Mouse (Mus musculus) forebrain, embryonic 16.5 days (tissue): ENCODE results near the gene Nhp2. TPM values are rescaled to one million over a fixed set of nuclear protein-coding genes. Genes with fewer than 3 reads are reported as not detected.
"Not testable (repeated sequence)": the region's sequence is repeated elsewhere in the genome, so short reads cannot be mapped to it uniquely, and the experiment has no call there.

Source experiments
- ATAC-seq: fragments of 200-750 bp; cut with Nextera tagmentation; 2 replicates; pipeline ENCODE4 v1.8.0; 2017; ENCODE audit warnings: mild to moderate bottlenecking, moderate library complexity
- H3K27ac ChIP-seq: fragments of 300-500 bp; sonication (generic); 2 replicates; pipeline ENCODE4 v1.5.1; 2014; ENCODE audit warnings: low read length, control low read depth
- H3K27me3 ChIP-seq: fragments of 300-500 bp; sonication (generic); replicated peaks from 2 replicates; pipeline ENCODE4 v1.6.1; 2014; ENCODE audit warnings: low read length; ENCODE audit not compliant: control insufficient read depth, insufficient read depth
- H3K36me3 ChIP-seq: fragments of 300-500 bp; sonication (generic); 2 replicates; pipeline ENCODE4 v1.6.1; 2014; ENCODE audit not compliant: control insufficient read depth, insufficient read depth
- H3K4me1 ChIP-seq: fragments of 300-500 bp; sonication (generic); replicated peaks from 2 replicates; pipeline ENCODE4 v1.6.1; 2014; ENCODE audit warnings: low read length; ENCODE audit not compliant: control insufficient read depth, insufficient read depth
- H3K4me2 ChIP-seq: fragments of 300-500 bp; sonication (generic); 2 replicates; pipeline ENCODE4 v1.6.1; 2014; ENCODE audit warnings: mild to moderate bottlenecking, low read length, control low read depth
- H3K4me3 ChIP-seq: fragments of 300-500 bp; sonication (generic); replicated peaks from 2 replicates; pipeline ENCODE4 v1.5.1; 2014; ENCODE audit warnings: mild to moderate bottlenecking, low read length, control low read depth
- H3K9ac ChIP-seq: fragments of 300-500 bp; sonication (generic); replicated peaks from 2 replicates; pipeline ENCODE4 v1.6.1; 2014; ENCODE audit warnings: low read depth, low read length, control low read depth
- H3K9me3 ChIP-seq: fragments of 300-500 bp; sonication (generic); 2 replicates; pipeline ENCODE4 v1.6.1; 2016; ENCODE audit warnings: low read length; ENCODE audit not compliant: control insufficient read depth
- WGBS: fragments of 180-500 bp; shearing (Covaris S2); extraction: QIAGEN DNeasy Blood & Tissue Kit; methylation state at CpG from one replicate; pipeline ENCODE4 v1.1.7; 2014; 5-methylcytosine and 5-hydroxymethylcytosine counted together
- polyA plus RNA-seq: library from polyadenylated mRNA; unstranded; fragments of >200 nt; fragmentation: Nextera tagmentation; extraction: Ambion mirVana; gene quantifications from 2 replicates; pipeline ENCODE4 v1.2.1, GENCODE M21; 2015

The Nhp2 gene
- polyA plus RNA-seq, 1 experiment from 2014 or later = 97.9 TPM

- H3K4me1 ChIP-seq = no peaks in the 10 kb centered on the region
- H3K9ac ChIP-seq = no peak overlapping the region
- 81% methylated on average over 10 of the region's 10 CpGs for WGBS
- ATAC-seq = no peak
- no peaks in the 10 kb centered on the region for H3K9me3 ChIP-seq
- H3K27me3 ChIP-seq = no peaks in the 10 kb centered on the region
- H3K4me3 ChIP-seq = no peak overlapping the region
- H3K27ac ChIP-seq = no peak overlapping the region
- no peak overlapping the region for H3K4me2 ChIP-seq
- no peaks in the 10 kb centered on the region for H3K36me3 ChIP-seq
Measured at GRCm38 (mm10) chr11:51656798-51657521, 37.4 kb downstream of the Nhp2 start.

- no peak overlapping the region for H3K4me2 ChIP-seq
- no peaks in the 10 kb centered on the region for H3K27me3 ChIP-seq
- no peaks in the 10 kb centered on the region for H3K4me1 ChIP-seq
- H3K9me3 ChIP-seq = no peaks in the 10 kb centered on the region
- no peak overlapping the region for H3K4me3 ChIP-seq
- ATAC-seq = no peak
- H3K36me3 ChIP-seq = no peaks in the 10 kb centered on the region
- WGBS = 75% methylated on average over 7 of the region's 7 CpGs
- H3K27ac ChIP-seq = no peak overlapping the region
- no peak overlapping the region for H3K9ac ChIP-seq
Measured at GRCm38 (mm10) chr11:51658291-51658690, 38.8 kb downstream of the Nhp2 start.

- Histone ChIP-seq H3K4me2 (no peak overlapping the region), H3K27me3 (no peaks in the 10 kb centered on the region), H3K36me3 (no peaks in the 10 kb centered on the region), H3K4me3 (no peak overlapping the region), H3K9ac (no peak overlapping the region), H3K27ac (no peak overlapping the region), H3K9me3 (no peaks in the 10 kb centered on the region), H3K4me1 (no peaks in the 10 kb centered on the region)
- ATAC-seq = no peak
- 64% methylated on average over 6 of the region's 6 CpGs for WGBS
Measured at GRCm38 (mm10) chr11:51658705-51659104, 39.2 kb downstream of the Nhp2 start.

GRCm38 (mm10) chr11:51661867-51662365 lies 42.4 kb downstream of the Nhp2 start:
- no peaks in the 10 kb centered on the region for H3K36me3 ChIP-seq
- no peak overlapping the region for H3K27ac ChIP-seq
- no peaks in the 10 kb centered on the region for H3K4me1 ChIP-seq
- 80% methylated on average over 16 of the region's 16 CpGs for WGBS
- H3K9ac ChIP-seq = no peak overlapping the region
- H3K4me2 ChIP-seq = no peak overlapping the region
- no peak for ATAC-seq
- no peaks in the 10 kb centered on the region for H3K9me3 ChIP-seq
- no peak overlapping the region for H3K4me3 ChIP-seq
- no peaks in the 10 kb centered on the region for H3K27me3 ChIP-seq

- 69% methylated on average over 6 of the region's 7 CpGs for WGBS
- ATAC-seq = no peak
Measured at GRCm38 (mm10) chr11:51662632-51663031, 43.1 kb downstream of the Nhp2 start.

GRCm38 (mm10) chr11:51664747-51665146 lies 45.2 kb downstream of the Nhp2 start:
- not testable (repeated sequence) for H3K27me3 ChIP-seq, H3K27ac ChIP-seq, H3K36me3 ChIP-seq, H3K4me1 ChIP-seq, H3K4me2 ChIP-seq, ATAC-seq, H3K9ac ChIP-seq, H3K4me3 ChIP-seq, H3K9me3 ChIP-seq
- WGBS = 90% methylated on average over 7 of the region's 7 CpGs

More at GRCm38 (mm10) chr11:51662632-51663031, 43.1 kb downstream of the Nhp2 start:
- Histone ChIP-seq H3K4me1 (no peaks in the 10 kb centered on the region), H3K4me3 (no peak overlapping the region), H3K27me3 (no peaks in the 10 kb centered on the region), H3K9me3 (no peaks in the 10 kb centered on the region), H3K4me2 (no peak overlapping the region), H3K27ac (no peak overlapping the region), H3K36me3 (no peaks in the 10 kb centered on the region), H3K9ac (no peak overlapping the region)

- 91% methylated on average over 7 of the region's 7 CpGs for WGBS
- no peak for ATAC-seq
- H3K36me3 ChIP-seq = no peaks in the 10 kb centered on the region
Measured at GRCm38 (mm10) chr11:51670846-51671245, 51.3 kb downstream of the Nhp2 start.

GRCm38 (mm10) chr11:51671376-51671775 lies 51.8 kb downstream of the Nhp2 start:
- 83% methylated on average over 2 of the region's 2 CpGs for WGBS

More at GRCm38 (mm10) chr11:51670846-51671245, 51.3 kb downstream of the Nhp2 start:
- no peak overlapping the region for H3K27ac ChIP-seq
- H3K4me2 ChIP-seq = no peak overlapping the region
- no peaks in the 10 kb centered on the region for H3K27me3 ChIP-seq
- H3K4me1 ChIP-seq = no peaks in the 10 kb centered on the region
- H3K4me3 ChIP-seq = no peak overlapping the region
- no peak overlapping the region for H3K9ac ChIP-seq
- no peaks in the 10 kb centered on the region for H3K9me3 ChIP-seq

GRCm38 (mm10) chr11:51673291-51673690 lies 53.8 kb downstream of the Nhp2 start:
- WGBS = 80% methylated on average over 9 of the region's 9 CpGs
- H3K36me3 ChIP-seq = no peaks in the 10 kb centered on the region
- ATAC-seq = no peak
- no peaks in the 10 kb centered on the region for H3K4me1 ChIP-seq
- no peak overlapping the region for H3K4me3 ChIP-seq
- no peaks in the 10 kb centered on the region for H3K27me3 ChIP-seq
- H3K4me2 ChIP-seq = no peak overlapping the region
- H3K9ac ChIP-seq = no peak overlapping the region
- H3K27ac ChIP-seq = no peak overlapping the region
- H3K9me3 ChIP-seq = no peaks in the 10 kb centered on the region

More at GRCm38 (mm10) chr11:51671376-51671775, 51.8 kb downstream of the Nhp2 start:
- ATAC-seq = no peak
- Histone ChIP-seq H3K4me3 (no peak overlapping the region), H3K36me3 (no peaks in the 10 kb centered on the region), H3K4me2 (no peak overlapping the region), H3K27me3 (no peaks in the 10 kb centered on the region), H3K4me1 (no peaks in the 10 kb centered on the region), H3K9ac (no peak overlapping the region), H3K9me3 (no peaks in the 10 kb centered on the region), H3K27ac (no peak overlapping the region)
